Mouse (Mus musculus) 3134 (cell line): ENCODE measurements around the gene Zc2hc1c.

ENCODE experiments used
- DNase-seq: peaks from one replicate; pipeline ENCODE4 v3.0.0-alpha.2; 2011; ENCODE audit warnings: low spot score; ENCODE audit not compliant: insufficient read length; ENCODE audit errors: extremely low read depth

Zc2hc1c gene

DNA sequence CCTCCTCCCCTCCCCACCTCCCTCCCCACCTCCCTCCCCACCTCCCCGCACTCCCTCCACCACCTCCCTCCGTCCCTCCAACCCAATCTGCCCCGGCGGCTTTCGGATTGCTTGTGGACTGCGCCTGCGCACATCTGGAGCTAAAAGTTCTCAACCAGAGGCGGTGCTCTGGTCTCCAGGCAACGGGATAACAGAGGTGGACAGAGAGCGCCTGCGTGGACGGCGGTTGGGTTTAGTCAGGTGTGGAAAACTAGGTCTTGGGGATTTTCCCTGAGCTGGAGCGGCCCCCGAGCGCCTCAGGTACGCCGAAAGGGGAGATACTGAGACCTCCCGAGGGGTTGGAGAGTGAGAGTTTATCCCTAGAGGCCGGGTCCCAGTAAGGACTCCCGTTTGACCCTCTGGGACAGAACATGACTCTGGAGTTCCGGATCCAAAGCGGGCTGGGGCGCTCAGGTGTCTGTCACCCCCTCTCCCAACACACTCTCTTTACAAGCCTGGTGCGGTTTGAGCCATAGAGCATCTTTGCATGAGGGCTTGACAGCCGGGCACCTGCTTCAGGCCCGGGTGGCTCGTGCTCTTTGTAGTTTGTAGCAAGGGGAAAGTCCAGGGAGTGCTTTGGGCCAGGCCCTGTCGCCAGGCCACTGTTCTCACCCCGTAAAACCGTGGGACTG, at the start of gene Zc2hc1c:
Zc2hc1c (plus strand) TSS at position 106 of the 671 bp plus-strand sequence.
- DNase-seq = no peak

DNA sequence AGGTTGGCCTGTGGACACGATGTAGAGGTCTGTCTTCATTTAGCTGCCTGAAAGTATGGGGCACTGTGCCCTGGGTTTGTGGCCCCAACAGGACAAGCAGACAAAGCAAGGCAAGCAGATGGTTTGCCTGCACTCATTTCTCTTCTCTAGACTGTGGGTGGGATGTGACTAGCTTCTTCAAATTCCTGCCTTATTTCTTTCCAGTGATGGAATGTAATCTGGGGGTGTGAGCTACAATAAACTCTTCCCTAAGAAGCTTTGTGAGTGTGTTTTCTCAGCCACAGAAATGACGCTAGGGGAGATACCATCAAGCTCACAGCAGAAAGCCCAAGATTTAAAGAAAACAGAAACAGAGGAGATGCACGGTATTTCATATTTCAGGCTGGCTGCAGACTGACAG, 36.3 kb upstream of the Zc2hc1c start:
- DNase-seq = no peak

DNA sequence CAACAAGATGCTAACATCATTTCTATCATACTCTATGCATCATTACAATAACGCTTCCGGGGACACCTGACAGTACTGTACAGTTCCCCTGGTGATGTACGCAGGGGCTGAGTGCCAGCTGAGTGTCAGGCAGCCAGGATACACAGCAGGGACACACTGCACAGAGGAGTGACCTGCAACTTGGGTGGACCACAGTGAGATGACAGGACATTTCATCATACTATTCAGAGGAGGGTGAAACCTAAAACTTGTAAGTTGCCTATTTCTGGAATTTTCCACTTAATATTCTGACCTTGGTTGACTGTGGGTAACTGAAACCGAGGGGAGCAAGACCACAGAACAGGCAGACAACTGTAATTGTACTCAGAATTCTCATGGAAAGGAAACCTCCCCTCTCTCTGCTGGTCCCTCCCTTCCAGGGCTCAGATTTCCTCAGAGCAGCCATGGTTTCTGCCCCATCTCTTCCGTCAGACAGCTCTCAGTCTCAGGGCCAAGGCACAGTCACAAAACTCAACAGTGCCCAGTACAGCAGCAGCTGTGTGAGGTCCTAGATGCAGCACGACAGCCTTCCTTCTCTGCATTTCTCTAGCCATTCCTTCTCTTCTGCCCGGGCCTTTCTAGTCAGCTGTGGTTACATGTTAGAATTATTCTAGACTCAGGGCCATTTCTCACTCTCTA, 32.2 kb upstream of the Zc2hc1c start:
- peak; percentile 16 for DNase-seq

DNA sequence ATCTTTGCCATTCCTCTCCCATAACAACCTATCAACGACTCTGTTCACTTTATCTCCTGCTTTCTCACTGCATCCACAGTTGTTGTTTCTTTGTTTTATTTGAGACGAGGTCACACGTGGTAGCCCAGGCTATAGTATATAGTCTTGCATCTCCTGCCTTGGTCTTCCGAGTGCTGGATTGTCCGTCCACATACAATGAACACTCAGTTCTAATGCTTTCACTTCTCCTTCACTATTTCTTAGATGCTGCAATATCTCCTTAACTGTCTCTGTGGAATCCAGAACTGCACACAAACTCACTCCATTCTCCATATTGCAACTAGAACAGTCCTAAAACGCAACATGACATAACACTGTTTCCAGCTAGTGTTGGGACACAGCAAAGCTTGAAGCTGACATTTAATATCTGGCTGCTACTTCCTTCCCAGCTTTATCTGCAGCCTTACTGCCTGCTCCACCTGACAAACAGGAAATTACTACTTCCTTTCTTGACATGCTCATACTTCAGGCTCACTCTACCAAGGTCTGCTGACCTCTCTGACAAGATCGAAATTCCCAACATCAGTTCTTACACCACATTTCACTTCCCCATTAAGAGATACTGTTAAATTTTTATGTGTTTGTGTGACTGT, 31.3 kb upstream of the Zc2hc1c start:
- no peak for DNase-seq

DNA sequence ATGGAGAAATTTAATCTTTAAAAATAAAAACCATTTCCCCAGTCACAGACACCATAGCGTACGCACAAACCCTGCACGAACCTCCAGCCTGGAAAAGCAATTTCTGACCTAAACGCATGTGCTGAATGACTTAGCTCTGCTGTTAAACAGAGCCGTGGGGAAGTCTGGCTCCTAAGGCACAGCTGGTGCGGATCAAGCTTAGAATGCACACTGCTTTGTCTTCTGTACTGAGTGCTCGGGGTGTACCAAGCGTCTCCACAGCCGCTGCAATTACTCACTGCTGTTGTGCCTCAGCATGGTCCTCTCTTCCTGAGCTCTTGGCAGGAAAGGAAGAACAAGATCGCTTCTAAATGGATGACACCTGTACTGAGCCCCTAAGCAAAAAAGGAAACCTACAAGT, 25.9 kb upstream of the Zc2hc1c start:
- no peak for DNase-seq

DNA sequence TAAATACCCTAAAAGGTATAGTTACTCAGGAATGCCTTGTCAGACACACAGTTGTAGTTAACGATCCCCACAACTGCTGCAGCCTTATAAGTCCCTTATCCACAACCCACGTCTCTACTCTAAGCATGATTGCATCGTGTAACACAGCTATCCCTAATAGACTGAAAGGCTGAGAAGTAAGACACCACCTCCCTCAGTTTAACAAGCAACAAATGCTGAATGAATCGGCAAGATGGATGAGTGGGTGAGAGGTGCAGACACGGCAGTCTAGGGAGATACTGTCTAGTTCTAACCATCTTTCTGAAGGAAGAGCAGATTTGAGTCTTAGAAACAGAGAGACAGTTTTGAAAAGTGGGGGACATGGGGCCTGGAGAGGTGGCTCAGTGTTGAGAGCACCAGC, 25.2 kb upstream of the Zc2hc1c start:
- DNase-seq = no peak

DNA sequence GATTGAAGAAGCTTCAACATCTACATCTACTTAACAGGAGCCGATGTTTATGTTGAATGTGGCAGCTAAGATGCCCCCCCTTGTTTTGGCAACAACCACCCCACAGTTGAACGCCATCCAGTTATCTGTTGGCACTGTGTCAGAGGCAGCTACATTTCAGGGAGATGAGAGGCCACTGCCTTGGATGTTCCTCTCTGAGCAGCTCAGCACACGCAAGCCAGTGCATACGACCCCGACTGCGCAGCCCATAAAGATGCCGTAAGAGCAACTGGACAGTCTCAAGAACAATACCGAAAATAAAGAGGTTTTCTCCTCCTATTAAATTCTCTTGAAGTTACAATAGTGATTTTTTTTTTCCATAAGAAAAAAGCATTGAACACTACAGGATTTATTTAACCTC, 23.9 kb upstream of the Zc2hc1c start:
- no peak for DNase-seq

DNA sequence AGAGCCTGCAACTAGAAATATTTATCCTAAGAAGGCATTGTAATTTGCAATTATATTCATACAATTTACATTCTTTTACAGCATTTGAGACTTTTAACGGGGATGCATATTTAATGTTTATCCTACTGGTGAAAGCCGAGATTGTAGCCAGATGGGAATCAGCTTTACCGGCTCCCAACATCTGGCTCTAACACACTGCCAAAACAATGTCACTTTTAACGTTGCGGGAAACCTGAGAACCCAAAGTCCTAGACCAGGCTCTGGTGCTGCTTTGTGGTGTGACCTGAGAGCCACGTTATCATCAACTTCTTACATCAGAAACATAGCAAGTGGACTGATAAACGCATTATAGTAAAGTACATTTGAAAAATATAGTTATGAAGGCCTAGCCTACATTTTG, 23.5 kb upstream of the Zc2hc1c start:
- DNase-seq = no peak

DNA sequence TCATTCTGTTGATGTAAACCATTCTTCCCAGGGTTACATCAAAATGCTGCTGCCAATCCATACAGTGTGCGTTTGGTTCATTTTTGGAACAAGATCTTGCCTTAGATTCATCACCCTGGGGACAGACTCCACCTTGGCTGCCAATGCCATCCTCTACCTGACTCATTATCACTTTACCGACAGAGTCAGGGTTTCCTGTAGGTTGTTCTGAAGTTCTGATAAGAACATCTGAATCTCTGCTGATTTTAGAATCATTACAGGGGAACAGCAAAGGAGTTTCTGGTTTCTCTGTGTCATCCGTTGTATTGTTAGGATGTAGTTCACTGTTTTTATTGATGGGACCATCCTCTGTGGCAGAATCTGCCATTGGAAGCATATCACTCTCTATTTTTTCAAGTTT, 22.1 kb upstream of the Zc2hc1c start:
- DNase-seq = no peak

DNA sequence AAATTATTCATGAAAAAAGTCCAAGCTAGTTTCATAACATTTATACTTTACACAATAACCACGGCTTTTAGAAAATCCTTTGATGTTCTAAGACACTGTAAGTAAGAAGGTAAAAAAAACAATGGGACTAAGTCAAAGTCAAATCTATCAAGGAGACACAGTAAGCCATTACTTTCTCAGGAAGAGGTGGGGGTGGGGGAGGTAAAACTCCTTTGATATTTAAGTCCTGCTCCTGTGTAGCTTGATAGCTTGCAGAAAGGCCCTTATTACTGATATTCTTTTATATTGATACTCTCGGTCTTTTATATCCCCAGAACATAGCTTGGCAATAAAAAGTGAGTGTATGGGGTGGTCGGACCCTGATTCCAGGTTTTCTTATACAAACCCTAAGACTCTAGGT, 18.6 kb upstream of the Zc2hc1c start:
- DNase-seq = no peak

DNA sequence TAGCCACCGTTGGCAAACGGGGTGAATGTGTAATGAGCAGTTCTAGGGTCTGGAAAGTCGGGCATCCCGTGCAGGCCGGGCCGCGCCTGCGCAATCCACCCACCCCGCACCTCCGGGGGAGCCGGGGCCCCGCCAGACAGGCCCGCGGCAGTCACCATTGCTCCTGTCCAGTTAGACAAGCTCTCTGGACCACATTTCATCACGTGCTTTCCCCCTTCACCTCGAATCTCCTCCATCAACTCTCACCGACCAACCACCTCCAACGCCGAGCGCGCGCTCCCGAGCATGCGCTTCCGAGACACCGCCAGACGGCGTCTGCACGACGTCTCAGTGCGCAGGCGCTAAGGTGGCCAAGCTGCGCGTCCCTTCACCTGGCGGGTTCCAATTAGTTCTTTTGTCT, 18.1 kb upstream of the Zc2hc1c start, which contains the start of gene Mlh3:
Mlh3 (minus strand) TSS at position 281 of the 400 bp plus-strand sequence.
- DNase-seq = no peak

DNA sequence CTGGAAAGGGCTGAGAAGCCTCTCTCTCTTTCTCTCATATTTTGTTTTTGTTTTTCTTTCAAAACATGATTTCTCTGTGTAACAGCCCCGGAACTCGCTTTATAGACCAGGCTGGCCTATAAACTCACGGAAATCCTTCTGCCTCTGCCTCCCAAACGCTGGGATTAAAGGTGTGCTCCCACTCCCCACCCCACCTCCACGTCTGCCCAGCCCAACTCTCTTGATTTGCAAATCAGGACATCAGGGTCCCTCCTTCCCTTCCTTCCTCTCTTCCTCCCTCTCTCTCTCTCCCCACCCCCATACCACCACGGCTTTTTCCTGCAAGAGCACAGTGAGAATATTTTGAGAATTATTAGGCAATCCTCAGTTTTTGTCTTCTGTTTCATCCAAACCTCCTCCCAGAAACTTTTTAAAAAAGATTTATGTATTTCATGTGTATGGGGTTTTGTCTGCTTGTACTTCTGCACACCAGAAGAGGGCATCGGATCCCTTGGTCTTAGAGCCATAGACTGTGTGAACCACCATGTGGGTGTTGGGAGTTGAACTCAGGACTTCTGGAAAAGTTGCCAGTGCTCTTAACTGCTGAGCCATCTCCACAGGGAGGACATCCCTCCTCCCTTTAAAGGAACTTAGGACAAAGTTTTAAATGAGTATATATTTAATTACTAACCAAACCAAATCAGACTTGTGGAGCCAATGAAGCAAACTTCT, 17.1 kb upstream of the Zc2hc1c start:
- no peak for DNase-seq

DNA sequence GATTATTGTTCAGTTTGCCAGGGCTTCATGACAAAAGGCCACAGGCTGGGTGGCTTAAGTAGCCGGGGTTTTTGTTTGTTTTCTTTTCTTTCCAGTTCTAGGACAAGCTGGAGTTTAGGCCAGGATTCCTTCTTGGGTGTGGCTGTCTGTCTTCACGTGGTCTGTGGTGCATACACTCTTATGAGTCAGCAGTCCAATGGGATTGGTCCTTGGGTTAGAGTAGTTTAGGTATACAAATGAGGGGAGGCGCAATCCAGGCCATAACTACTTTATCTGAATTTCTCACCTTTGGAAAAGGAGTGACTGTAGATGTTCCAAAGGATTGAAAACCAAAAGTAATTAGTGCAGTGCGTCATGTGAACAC, 16.6 kb upstream of the Zc2hc1c start:
- DNase-seq = peak; percentile 58

DNA sequence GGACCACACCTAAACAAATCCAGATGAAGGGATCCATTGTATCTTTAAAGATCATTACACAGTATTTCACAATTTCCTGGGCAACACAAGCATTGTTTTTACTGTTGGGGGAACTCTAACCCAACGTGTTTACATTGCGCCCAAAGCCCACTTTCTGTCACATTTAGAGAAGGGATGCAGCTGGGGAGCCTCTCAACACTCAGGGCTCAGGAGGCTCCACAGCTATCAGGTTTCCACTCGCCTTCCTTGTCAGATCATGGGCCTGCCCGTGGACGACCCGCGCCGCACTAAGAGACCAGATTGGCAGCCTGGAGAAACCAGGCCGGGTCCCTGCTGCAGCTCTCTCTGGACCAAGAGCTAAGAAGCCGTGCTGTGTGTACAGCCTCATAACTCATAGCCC, 14.9 kb upstream of the Zc2hc1c start:
- no peak for DNase-seq

DNA sequence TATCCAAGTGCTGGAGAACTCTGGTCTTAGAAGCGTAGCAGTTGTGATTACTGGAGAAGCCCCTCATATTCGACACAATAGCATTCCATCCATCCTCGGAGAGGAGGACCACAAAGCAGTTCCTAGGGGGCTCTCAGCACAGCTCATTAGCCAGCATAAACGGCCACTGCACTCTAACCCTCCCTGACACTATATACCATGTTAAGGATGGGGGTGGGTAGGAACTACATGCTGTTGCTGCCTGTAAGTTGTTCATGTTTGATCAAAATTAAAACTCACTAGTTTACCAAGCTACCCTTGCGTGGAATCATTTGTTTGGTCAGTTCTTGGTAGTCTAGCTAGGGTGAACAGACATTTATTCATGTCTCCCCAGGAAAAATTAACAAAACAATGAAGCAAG, 12.1 kb upstream of the Zc2hc1c start:
- DNase-seq = no peak

DNA sequence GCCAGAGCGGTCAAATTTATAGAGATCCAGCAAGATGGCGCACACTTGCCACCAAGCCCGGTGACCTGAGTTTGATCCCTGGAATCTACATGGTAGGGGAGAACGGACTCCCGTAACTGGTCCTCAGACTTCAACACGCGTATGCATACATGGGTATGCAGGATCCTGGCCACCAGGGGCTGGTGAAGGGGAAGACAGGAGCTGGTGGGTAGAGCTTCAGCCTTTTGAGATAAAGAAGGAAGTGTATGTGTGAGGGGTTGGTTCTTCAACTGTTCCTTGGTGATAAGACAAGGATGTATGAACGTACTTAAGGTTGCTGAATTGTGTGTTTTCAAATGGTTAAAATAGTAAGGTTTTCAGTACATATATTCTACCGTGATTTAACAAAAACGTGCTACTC, 9.5 kb upstream of the Zc2hc1c start:
- DNase-seq = no peak

DNA sequence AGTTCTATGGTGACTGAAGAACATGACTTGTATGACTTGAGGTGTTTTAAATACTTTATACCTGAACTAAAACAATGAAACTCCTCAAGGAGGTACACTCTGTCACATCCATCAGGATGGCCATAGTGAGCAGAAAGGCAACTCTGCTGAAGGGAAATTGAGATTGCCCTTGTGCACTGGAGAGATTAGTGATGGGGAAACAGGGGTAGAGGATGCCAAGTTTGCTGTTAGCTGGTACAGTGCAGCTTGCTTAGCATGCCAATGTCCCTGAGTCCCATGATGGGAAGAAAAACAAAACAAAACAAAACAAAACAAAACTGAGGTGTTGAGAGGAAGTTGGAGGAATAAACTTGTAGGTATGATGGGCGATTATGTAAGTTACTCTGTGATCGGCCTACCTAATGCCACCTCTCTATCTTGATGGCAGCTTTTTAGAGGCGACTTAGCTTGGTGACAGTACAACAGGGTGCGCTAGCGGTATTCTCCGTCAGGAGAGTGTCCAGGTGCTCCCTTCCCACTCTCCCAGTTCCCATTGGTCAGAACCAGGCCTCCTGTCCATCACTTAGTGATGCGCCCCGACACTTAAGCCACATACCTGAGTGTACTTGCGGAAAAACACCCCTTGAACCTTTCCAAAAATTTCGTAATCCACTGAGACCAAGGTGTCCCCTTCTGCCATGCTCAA, 8.9 kb upstream of the Zc2hc1c start:
- no peak for DNase-seq

DNA sequence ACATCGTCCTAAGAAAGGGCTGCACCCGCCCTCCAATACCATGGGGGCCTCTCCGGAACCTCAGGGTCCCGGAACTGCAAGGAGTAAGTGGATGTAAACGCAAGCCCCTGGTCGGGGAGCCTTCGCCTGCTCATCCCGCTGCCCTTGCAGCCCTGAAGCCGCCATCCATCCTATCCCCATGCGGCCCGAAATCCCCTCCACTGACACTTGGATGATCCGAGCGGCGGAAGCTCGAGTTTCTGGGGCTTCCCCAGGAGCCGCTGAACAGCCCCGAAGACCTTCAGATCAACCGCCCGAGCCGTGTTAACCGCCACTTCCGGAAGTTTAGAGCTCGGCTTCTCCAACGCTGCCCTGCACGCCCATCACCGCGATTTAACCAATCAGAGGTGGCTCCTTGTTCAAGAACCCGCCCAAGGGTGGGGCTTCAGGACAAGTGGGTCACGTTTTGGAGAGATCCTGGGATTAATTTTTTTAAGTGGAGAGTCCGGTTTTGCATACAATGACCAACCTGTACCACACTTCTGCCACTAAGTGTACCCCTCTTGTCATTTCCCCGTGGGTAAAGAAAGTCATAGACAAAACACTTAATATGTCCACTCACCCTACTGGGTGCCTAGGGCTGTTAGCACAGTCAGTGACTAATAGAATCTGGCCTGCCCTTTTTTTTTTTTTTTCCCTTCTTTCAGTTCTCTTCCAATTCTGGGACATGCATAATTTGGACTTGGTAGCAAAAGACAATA, 8.1 kb upstream of the Zc2hc1c start:
- peak; percentile 86 for DNase-seq

DNA sequence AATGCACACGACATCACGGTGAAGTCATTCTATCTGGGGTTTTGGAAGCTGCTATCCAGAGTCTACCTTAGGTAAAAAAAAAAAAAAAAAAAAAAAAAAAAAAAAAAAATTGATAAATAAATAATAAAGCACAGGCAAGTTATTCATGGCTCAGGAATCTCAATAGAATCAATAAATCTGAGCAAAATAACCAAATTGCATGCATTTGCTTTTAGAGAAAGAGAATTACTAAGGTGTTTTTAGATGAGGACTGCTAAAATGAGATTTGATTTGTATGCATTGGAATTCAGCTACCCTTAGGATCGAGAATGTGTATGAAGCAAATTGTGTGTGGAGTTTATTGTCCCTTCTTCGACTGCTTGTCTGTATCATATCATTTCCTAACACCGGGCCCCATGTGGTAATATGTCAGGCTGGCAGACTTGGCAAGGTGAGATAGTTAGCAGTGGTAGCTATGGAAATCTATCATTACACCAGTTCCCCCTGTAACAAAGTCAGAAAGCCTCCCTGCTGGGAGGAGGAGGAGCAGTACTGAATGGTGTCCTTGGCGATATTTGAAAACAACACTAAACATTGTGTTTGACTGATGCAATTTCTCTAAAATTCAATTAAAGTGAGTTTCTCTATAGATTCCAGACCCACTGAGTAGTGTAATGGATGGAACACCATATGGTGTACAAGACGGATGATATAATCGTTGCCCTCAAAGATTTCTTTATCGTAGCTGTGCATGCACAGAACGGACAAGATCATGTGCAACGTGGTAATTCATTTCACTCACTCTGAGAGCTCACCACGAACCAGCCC, 7.3 kb upstream of the Zc2hc1c start:
- no peak for DNase-seq
